In genomic region chr10:80016511-80016910, GRCm38 (mm10) we compare ENCODE assay signal across 8 mouse cellular contexts. TPM values are rescaled to one million over a fixed set of nuclear protein-coding genes. Genes with fewer than 3 reads are reported as not detected.
DNase-seq lines count a peak whose midpoint lies in the region; ATAC-seq and TF ChIP-seq lines count a peak whose summit lies in the region.
"Had no signal": no experiment of that assay in that cellular context is flagged by ENCODE, and none has a peak within 500 bp of the region (broad histone marks: within the 10 kb centered on the region; RNA-seq: fewer than 3 reads in every experiment).

Gene Arhgap45, plus strand, starts transcription at chr10:80016653.

- H3K4me2 ChIP-seq in hindbrain, postnatal 0 days (ENCODE audit: low read depth, low read length) = no peak within 1 kb of the TSS
- H3K4me2 ChIP-seq: embryonic facial prominence, embryonic 13.5 days had no signal

- no peaks in the 10 kb centered on the region for H3K9me3 ChIP-seq in limb, embryonic 10.5 days (replicated peaks)
- peaks cover under 1% of the 10 kb centered on the region; the same call in 1 of the 2 replicates for H3K9me3 ChIP-seq in hindbrain, postnatal 0 days (ENCODE audit: low read length)
- H3K9me3 ChIP-seq: embryonic facial prominence, embryonic 13.5 days had no signal

- peak; percentile 93 for DNase-seq in CD4-positive, CD25-positive, alpha-beta regulatory T cell, adult 2 months (ENCODE audit: low read depth, low spot score)
- DNase-seq in limb, embryonic 10.5 days (ENCODE audit: low spot score) = no peak
- no peak for DNase-seq in hindbrain, postnatal 0 days (ENCODE audit: low spot score)
- no peak for DNase-seq in retina, postnatal 1 day
- DNase-seq in ovary, postnatal 36 days (ENCODE audit: low spot score) = no peak

- WGBS in limb, embryonic 10.5 days = 69% methylated on average over 11 of the region's 11 CpGs
- 66% methylated on average over 11 of the region's 11 CpGs for WGBS in hindbrain, postnatal 0 days

- peaks cover 7% of the 10 kb centered on the region; the same call in 1 of the 2 replicates for H3K36me3 ChIP-seq in limb, embryonic 10.5 days
- peaks cover 3% of the 10 kb centered on the region; the same call in 1 of the 2 replicates for H3K36me3 ChIP-seq in hindbrain, postnatal 0 days (ENCODE audit: insufficient read depth, low read length)

- ATAC-seq in activated CD4-positive, CD25-positive, alpha-beta regulatory T cell, adult 4 months = peak; percentile 86
- ATAC-seq in monocyte, adult 5-6 weeks (replicated peaks; ENCODE audit: insufficient number of reproducible peaks, low FRiP score, low TSS enrichment, poor library complexity, severe bottlenecking) = peak; percentile 72
- ATAC-seq in hindbrain, postnatal 0 days = no peak

- peaks cover 64% of the 10 kb centered on the region for H3K27me3 ChIP-seq in limb, embryonic 10.5 days (ENCODE audit: low read depth, poor library complexity, severe bottlenecking)
- H3K27me3 ChIP-seq in hindbrain, postnatal 0 days (ENCODE audit: insufficient read depth, low read length) = peaks cover 16% of the 10 kb centered on the region

- 0 out of 2 replicates have a peak within 1 kb of the TSS, but pooled peaks have one; percentile 2 for H3K27ac ChIP-seq in limb, embryonic 10.5 days
- no peak within 1 kb of the TSS for H3K27ac ChIP-seq in hindbrain, postnatal 0 days
- H3K27ac ChIP-seq: embryonic facial prominence, embryonic 13.5 days had no signal

- peak within 1 kb of the TSS; percentile 9; the same call in 1 of the 2 replicates for H3K4me3 ChIP-seq in limb, embryonic 10.5 days
- no peak within 1 kb of the TSS for H3K4me3 ChIP-seq in hindbrain, postnatal 0 days (ENCODE audit: low read length)
- H3K4me3 ChIP-seq: embryonic facial prominence, embryonic 13.5 days had no signal

- no peak for TF ChIP-seq CTCF in hindbrain, postnatal 0 days (IDR thresholded peaks at IDR 0.05; ENCODE audit: low read depth)

- peaks cover 53% of the 10 kb centered on the region for H3K4me1 ChIP-seq in limb, embryonic 10.5 days
- H3K4me1 ChIP-seq in hindbrain, postnatal 0 days (ENCODE audit: insufficient read depth, low read length) = no peaks in the 10 kb centered on the region

- H3K9ac ChIP-seq in hindbrain, postnatal 0 days (replicated peaks; ENCODE audit: low read length) = no peak within 1 kb of the TSS

RNA-seq across cellular contexts. Expression of gene Arhgap45, which starts in this region (rescaled TPM):
- polyA plus RNA-seq in activated CD4-positive, CD25-positive, alpha-beta regulatory T cell, adult 4 months (2017; shearing (Covaris generic)) = 100 to 1,000 TPM; 196 to 326 TPM
- 14.9 and 15.5 TPM in 2 replicates for polyA plus RNA-seq in limb, embryonic 10.5 days (2016; fragmentation: Nextera tagmentation; extraction: Ambion mirVana)
- total RNA-seq in monocyte, adult 5-6 weeks (2017) = 356 to 478 TPM (median 365 TPM) in 3 replicates
- total RNA-seq in hindbrain, postnatal 0 days (2014; rRNA removed) = 2.9 and 3.3 TPM in 2 replicates
- 1.7 and 1.8 TPM in 2 replicates for polyA plus RNA-seq in hindbrain, postnatal 0 days (2015; fragmentation: Nextera tagmentation; extraction: Ambion mirVana)

Comparison
In these comparisons a context has a peak if more than half of its experiments do, and no peak if none do; other contexts are left out.
1. RNA of gene Arhgap45 (total RNA-seq): 356 to 478 TPM in monocyte, adult 5-6 weeks; 2.9 to 3.3 TPM in hindbrain, postnatal 0 days; every median in the first group is over 10 times any median in the second.
2. RNA of gene Arhgap45 (polyA plus RNA-seq): 196 to 326 TPM in activated CD4-positive, CD25-positive, alpha-beta regulatory T cell, adult 4 months; 14.9 to 15.5 TPM in limb, embryonic 10.5 days and 1.7 to 1.8 TPM in hindbrain, postnatal 0 days; every median in the first group is over 10 times any median in the second.